Mouse (Mus musculus): ENCODE results near the gene Il24.

- TF ChIP-seq POLR2A (IDR thresholded peaks at IDR 0.05; ENCODE audit: insufficient read depth, low read length) (no peak), EP300 (IDR thresholded peaks at IDR 0.05; ENCODE audit: insufficient read depth, low read depth, low read length) (no peak), CTCF (IDR thresholded peaks at IDR 0.05; ENCODE audit: low read depth, low read length) (no peak)
These were observed 31.5 kb downstream of the Il24 start for GRCm38 (mm10) chr1:130855723-130856122.

All from ES-Bruce4 (cell line).